Mouse (Mus musculus) brain, embryonic 14.5 days (tissue): ENCODE results near the gene Hbs1l.

ENCODE experiments used
- CTCF ChIP-seq: fragments of 200-500 bp; IDR thresholded peaks from 2 replicates; pipeline ENCODE4 v1.5.1; 2012; ENCODE audit warnings: inconsistent platforms, mild to moderate bottlenecking, moderate library complexity, borderline replicate concordance; ENCODE audit not compliant: insufficient read depth, insufficient read length; ENCODE audit errors: extremely low read depth
- POLR2A ChIP-seq: fragments of 200-500 bp; IDR thresholded peaks from 2 replicates; pipeline ENCODE4 v1.6.1; 2012; ENCODE audit warnings: mild to moderate bottlenecking, inconsistent platforms, borderline replicate concordance; ENCODE audit not compliant: poor library complexity, insufficient read depth, insufficient read length, severe bottlenecking; ENCODE audit errors: extremely low read depth

- TF ChIP-seq CTCF = no peak
- no peak for TF ChIP-seq POLR2A
These were observed 67.5 kb downstream of the Hbs1l start for GRCm38 (mm10) chr10:21363297-21363696.
